Mouse (Mus musculus): Measurements from ENCODE around the gene Larp4b. TPM values are rescaled to one million over a fixed set of nuclear protein-coding genes. Genes with fewer than 3 reads are reported as not detected.
A peak's percentile ranks its signal among the peaks of the same experiment; 100 is the strongest.

Gene Larp4b
- polyA plus RNA-seq, 1 experiment from 2014 or later = 30.3 TPM

DNA sequence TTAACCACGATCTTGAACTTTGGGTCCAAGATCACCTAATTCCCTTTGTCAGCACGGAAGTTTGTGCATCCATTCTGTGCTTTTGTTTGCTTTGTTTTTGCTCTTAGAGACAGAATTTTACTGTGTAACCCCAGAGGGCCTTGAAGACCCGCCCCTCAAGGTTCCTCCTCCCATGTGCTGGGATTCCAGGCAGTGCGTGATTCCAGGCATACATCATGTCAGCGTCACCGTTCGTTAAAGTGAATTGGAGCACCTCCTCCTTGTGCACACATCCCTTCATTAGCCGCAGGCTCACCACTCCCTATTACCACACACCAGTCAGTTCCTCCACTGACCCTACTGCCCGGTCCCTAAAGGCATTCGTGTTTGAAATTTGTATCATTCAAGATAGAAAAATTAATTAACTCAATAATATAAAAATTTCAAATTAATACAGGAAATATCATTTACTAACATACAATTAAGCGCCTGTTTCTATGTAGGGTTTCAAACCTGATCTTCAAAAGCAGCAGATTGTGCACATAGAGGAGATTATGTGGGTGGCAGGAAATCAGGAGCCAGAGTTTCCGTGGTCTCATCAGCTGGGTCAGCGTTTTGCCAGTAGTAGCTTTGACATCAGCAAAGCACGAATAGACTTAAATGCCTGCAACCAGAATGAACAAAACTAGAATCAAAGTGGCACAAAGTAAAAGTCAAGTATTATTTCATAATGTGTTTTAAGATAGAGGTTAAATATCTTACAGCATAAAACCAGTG, 11.4 kb upstream of the Larp4b start:
- WGBS = 69% methylated on average over 14 of the region's 14 CpGs
- no peaks in the 10 kb centered on the region for H3K27me3 ChIP-seq
- no peaks in the 10 kb centered on the region for H3K36me3 ChIP-seq
- no peaks in the 10 kb centered on the region for H3K4me1 ChIP-seq
- H3K9me3 ChIP-seq = no peaks in the 10 kb centered on the region
- H3K27ac ChIP-seq = no peak overlapping the region
- H3K4me3 ChIP-seq = no peak overlapping the region
- no peak for ATAC-seq (ENCODE audit: insufficient number of reproducible peaks, low FRiP score, low TSS enrichment, low read depth)
- H3K4me2 ChIP-seq = no peak overlapping the region
- H3K9ac ChIP-seq = no peak overlapping the region

DNA sequence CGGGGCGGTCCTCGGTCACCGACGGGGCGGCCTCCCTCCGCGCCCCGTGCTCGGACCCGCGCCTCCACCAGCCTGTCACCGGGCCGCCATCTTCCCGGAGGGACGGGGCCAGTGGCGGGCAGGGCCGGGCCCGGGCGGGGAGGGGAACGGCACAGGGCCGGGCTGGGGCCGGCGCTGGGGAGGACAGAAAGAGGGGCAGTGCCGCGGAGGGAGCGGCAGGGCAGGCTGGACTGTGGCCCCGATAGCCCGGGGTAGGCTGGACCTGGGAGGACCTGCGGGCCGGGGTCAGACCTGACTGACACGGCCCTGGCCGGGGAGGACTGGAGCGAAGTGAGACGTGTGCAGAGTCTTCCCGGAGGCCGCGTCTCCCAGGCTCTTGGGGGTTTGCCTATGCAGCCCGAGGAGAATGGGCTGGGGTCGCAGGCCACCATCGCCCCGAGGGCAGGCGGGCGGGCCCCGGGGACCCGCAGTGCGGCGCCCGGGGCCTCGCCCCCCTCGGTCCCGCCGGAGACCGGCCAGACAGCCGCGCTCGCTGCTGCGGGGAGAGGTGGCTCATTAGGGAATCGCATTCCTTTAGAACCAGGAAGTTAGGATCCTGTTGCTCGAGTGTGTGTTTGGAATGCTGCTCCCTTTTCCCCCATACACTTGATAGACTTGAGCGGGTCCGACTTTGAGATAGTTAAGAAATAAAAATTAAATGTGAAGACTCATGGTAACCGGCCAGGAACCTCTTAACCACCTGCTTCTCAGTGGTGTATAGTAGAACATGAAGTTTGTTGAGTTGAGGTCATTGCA, 702 bp downstream of the Larp4b start:
- WGBS = under 1% methylated on average over 54 of the region's 63 CpGs
- H3K4me2 ChIP-seq = peak overlapping the region; percentile 90
- peaks cover 12% of the 10 kb centered on the region; the same call in 1 of the 2 replicates for H3K4me1 ChIP-seq
- no peaks in the 10 kb centered on the region for H3K9me3 ChIP-seq
- H3K27ac ChIP-seq = peak overlapping the region; percentile 96
- H3K27me3 ChIP-seq = no peaks in the 10 kb centered on the region
- ATAC-seq (ENCODE audit: insufficient number of reproducible peaks, low FRiP score, low TSS enrichment, low read depth) = peak; percentile 35; the same call in 1 of the 2 replicates
- peak overlapping the region; percentile 95 for H3K9ac ChIP-seq
- H3K4me3 ChIP-seq = peak overlapping the region; percentile 96
- no peaks in the 10 kb centered on the region for H3K36me3 ChIP-seq

DNA sequence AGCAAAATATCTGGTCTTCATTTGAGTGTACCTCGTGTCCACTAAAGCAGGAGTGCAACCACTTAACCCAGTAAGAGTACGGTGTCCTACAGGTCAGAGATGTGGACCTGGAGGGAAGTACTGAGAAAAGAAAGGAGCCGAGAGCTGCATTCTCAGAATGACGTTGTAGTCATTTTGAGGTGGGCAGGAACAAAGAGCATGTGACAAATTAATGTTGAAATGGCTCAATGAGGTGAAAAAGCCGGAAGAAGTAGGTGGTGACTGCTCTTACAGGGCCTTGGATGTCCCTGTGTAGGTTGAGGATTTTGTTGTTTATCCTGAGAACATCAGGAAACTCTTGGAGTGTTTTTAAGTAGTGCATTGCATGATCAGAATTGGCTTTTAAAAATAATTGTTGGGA, 5.6 kb downstream of the Larp4b start:
- ATAC-seq (ENCODE audit: insufficient number of reproducible peaks, low FRiP score, low TSS enrichment, low read depth) = no peak
- Histone ChIP-seq H3K4me3 (no peak overlapping the region), H3K27me3 (no peaks in the 10 kb centered on the region), H3K4me1 (peaks cover 12% of the 10 kb centered on the region; the same call in 1 of the 2 replicates), H3K36me3 (no peaks in the 10 kb centered on the region), H3K9ac (no peak overlapping the region), H3K9me3 (no peaks in the 10 kb centered on the region), H3K4me2 (no peak overlapping the region), H3K27ac (no peak overlapping the region)
- WGBS = 74% methylated on average over 5 of the region's 5 CpGs

DNA sequence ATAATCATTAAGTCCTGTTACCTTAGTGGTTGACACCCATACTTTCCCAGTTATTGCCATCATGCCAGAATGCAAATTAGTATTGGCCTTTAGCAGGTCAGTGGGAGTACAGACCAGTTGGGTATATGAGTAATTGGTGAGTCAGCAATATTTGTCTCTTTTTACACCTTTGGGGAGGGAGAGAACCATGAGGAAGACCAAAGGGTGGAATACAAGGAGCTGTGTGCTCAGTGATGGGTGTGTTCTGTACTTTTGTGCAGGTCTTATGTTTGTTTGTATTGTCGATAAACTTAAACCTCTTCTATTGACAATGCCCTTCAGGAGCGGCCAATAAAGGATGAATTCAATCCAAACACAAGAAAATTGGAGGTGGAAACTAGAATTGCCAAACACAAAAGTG, 6.8 kb downstream of the Larp4b start:
- H3K4me1 ChIP-seq = 0 out of 2 replicates have a peak, but pooled peaks cover 7% of the 10 kb centered on the region
- no peak overlapping the region for H3K27ac ChIP-seq
- no peak overlapping the region for H3K4me3 ChIP-seq
- no peaks in the 10 kb centered on the region for H3K9me3 ChIP-seq
- 92% methylated on average over 2 of the region's 2 CpGs for WGBS
- no peaks in the 10 kb centered on the region for H3K27me3 ChIP-seq
- no peak overlapping the region for H3K9ac ChIP-seq
- H3K36me3 ChIP-seq = no peaks in the 10 kb centered on the region
- H3K4me2 ChIP-seq = no peak overlapping the region
- no peak for ATAC-seq (ENCODE audit: insufficient number of reproducible peaks, low FRiP score, low TSS enrichment, low read depth)

DNA sequence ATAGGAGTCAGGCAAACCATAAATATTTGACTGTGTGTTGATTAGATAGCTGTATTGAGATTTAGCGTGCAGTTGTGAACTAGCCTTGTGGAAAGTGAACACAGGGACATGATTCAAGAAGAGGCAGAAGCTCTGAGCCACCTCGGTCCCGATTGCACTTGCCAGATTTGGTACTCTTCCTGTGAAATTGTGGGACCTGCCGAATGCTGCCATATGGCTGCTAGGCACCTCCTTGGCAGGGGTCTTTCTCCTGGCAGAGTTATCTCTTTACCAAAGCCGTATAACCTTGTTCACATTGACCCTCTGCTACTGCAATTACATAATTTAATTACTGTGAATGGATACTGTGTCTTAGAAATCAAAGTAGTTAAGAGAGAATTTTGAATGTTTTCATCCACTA, 12.6 kb downstream of the Larp4b start:
- WGBS = 81% methylated on average over 5 of the region's 5 CpGs
- Histone ChIP-seq H3K27ac (no peak overlapping the region), H3K9ac (no peak overlapping the region), H3K27me3 (no peaks in the 10 kb centered on the region), H3K36me3 (no peaks in the 10 kb centered on the region), H3K4me3 (no peak overlapping the region), H3K4me1 (0 out of 2 replicates have a peak, but pooled peaks cover 8% of the 10 kb centered on the region), H3K4me2 (no peak overlapping the region), H3K9me3 (no peaks in the 10 kb centered on the region)
- no peak for ATAC-seq (ENCODE audit: insufficient number of reproducible peaks, low FRiP score, low TSS enrichment, low read depth)

DNA sequence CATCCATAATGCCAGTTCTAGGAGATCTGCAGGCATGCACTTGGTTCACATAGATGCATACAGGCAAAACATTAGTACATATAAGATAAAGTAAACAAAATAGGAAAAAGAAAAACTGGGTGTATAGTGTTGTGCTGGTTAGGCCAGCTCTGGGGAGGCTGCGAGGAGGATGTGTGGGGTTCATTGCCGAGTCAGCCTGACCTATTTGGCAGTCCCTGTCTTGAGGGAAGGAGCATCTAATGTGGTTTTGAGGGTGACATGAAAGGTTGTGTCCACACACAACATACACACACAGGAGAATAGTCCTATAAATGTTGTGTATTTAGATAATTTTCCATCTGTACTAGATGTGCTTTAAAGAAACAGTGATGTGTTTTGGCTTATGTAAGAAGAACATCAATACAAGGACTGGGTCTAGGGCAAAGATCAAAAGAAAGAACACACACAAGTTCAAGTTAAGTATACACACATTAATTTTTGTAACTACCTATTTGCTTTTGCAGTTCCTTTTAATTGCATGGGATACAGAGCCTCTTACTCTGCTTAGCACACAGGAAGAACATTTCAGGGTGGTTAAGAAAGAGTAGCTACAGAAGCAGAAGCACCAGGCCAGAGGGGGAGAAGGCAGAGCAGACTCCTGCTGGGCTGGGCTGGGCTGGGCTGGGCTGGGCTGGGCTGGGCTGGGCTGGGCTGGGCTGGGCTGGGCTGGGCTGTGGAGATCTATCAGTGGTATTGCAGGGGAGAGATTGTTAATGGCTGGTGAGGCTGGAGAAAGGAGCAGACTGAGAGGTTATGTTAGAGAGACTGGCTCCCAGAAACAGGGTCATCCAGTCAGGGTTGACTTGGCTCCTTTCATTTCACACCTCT, 13.5 kb downstream of the Larp4b start:
- ATAC-seq (ENCODE audit: insufficient number of reproducible peaks, low FRiP score, low TSS enrichment, low read depth) = no peak
- Histone ChIP-seq H3K9me3 (no peaks in the 10 kb centered on the region), H3K9ac (no peak overlapping the region), H3K36me3 (no peaks in the 10 kb centered on the region), H3K27ac (no peak overlapping the region), H3K27me3 (no peaks in the 10 kb centered on the region), H3K4me1 (0 out of 2 replicates have a peak, but pooled peaks cover 8% of the 10 kb centered on the region), H3K4me2 (no peak overlapping the region), H3K4me3 (no peak overlapping the region)
- 73% methylated on average over 2 of the region's 2 CpGs for WGBS

DNA sequence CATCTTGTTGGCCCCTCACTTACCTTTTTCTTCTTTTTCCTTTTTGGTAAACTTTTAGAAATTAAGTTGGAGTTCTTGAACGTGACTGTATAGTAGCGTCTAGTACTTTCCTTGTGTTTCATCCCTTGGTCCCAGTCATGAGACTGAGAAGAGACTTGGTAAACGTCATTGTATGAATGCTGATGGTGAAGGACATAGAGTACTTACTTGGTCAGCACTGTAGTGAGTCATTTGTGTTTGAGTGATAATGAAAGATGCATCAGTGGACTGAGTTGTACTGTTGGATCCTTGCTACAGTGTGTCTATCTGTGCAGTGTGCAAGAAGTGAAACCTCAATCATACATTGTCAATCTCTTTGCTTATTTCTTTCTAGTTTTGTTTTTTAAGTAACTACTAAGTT, 20.1 kb downstream of the Larp4b start:
- Histone ChIP-seq H3K4me1 (no peaks in the 10 kb centered on the region), H3K36me3 (no peaks in the 10 kb centered on the region), H3K4me2 (no peak overlapping the region), H3K27ac (no peak overlapping the region), H3K27me3 (no peaks in the 10 kb centered on the region), H3K4me3 (no peak overlapping the region), H3K9ac (no peak overlapping the region), H3K9me3 (no peaks in the 10 kb centered on the region)
- 92% methylated on average over 3 of the region's 3 CpGs for WGBS
- no peak for ATAC-seq (ENCODE audit: insufficient number of reproducible peaks, low FRiP score, low TSS enrichment, low read depth)

DNA sequence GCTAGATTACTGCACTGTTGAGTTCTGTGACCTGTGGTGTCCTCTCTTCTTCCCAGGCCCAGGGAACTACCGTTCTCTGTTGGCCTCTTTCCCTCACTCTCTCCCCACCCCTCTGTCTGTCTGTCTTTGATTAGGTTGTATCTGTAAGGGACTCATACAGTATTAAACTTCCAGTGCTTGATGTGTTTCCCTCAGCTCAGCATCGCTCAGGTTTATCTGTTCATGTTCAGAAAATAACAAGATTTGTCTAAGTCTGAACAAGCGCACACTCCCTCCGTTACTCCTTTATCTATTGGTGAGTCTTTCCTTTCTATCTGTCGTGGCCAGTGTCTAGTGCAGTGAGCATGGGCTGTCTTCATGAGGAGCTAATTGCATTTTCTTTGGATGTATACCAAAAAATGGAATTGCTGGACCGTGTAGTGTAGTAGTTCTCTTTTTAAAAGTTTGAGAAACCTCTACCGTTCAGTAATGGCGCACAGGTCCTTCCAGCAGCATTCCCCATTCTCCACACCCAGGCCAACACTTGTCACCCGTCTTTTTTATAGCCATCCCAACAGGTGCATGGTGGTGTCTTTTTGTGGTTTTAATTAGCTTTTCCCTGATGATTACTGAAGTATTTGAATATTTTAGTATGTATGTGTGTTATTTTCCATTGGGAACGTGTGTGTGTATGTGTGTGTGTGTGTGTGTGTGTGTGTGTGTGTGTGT, 27.3 kb downstream of the Larp4b start:
- Histone ChIP-seq H3K27ac (no peak overlapping the region), H3K36me3 (peaks cover 33% of the 10 kb centered on the region), H3K4me2 (no peak overlapping the region), H3K9me3 (no peaks in the 10 kb centered on the region), H3K27me3 (no peaks in the 10 kb centered on the region), H3K4me3 (no peak overlapping the region), H3K9ac (no peak overlapping the region), H3K4me1 (no peaks in the 10 kb centered on the region)
- 80% methylated on average over 10 of the region's 10 CpGs for WGBS
- ATAC-seq (ENCODE audit: insufficient number of reproducible peaks, low FRiP score, low TSS enrichment, low read depth) = no peak

DNA sequence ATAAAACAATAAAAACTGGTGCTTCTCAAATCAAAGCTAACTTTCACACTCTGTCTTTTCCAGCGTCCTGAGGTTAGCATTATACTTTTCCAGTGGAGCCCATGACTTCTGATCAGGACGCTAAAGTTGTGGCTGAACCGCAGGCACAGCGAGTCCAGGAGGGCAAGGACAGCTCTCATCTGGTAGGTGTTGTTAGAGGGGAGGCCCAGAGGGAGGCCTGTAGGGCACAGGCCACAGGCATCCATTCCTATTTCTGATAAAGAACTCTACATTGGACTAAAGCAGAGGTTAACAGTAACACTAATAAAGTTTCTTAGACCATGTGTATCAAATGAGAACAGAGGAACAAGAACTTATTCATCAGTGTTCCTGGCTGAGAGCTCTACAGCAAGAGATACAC, 28.4 kb downstream of the Larp4b start:
- no peak for ATAC-seq (ENCODE audit: insufficient number of reproducible peaks, low FRiP score, low TSS enrichment, low read depth)

DNA sequence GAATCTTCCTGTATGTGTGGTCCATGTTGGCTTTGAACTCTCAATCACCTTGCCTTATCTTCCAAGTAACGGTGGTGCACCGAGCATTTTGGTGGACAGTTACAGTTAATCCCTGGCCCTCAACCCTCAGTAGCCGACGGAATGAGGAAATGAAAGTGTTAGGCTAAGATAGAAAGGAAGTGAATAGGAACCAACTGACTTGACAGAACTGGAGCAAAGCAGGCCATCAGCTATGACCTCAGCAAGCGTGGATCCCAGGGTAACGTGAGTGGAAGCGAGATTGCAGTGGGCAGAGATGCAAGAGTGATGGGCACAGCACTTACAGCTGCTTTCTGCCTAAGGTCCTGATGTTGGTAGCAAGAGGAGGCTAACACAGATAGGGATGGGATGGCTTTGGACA, 31.5 kb downstream of the Larp4b start:
- H3K4me1 ChIP-seq = no peaks in the 10 kb centered on the region
- no peak overlapping the region for H3K4me2 ChIP-seq
- ATAC-seq (ENCODE audit: insufficient number of reproducible peaks, low FRiP score, low TSS enrichment, low read depth) = no peak
- H3K9me3 ChIP-seq = no peaks in the 10 kb centered on the region
- H3K9ac ChIP-seq = no peak overlapping the region
- 93% methylated on average over 7 of the region's 7 CpGs for WGBS
- H3K4me3 ChIP-seq = no peak overlapping the region
- H3K36me3 ChIP-seq = peaks cover 57% of the 10 kb centered on the region
- H3K27ac ChIP-seq = no peak overlapping the region
- H3K27me3 ChIP-seq = no peaks in the 10 kb centered on the region

More for the DNA sequence above, 28.4 kb downstream of the Larp4b start:
- Histone ChIP-seq H3K4me1 (no peaks in the 10 kb centered on the region), H3K36me3 (peaks cover 37% of the 10 kb centered on the region), H3K27ac (no peak overlapping the region), H3K27me3 (no peaks in the 10 kb centered on the region), H3K9me3 (no peaks in the 10 kb centered on the region), H3K4me2 (no peak overlapping the region), H3K9ac (no peak overlapping the region), H3K4me3 (no peak overlapping the region)
- 88% methylated on average over 4 of the region's 4 CpGs for WGBS

DNA sequence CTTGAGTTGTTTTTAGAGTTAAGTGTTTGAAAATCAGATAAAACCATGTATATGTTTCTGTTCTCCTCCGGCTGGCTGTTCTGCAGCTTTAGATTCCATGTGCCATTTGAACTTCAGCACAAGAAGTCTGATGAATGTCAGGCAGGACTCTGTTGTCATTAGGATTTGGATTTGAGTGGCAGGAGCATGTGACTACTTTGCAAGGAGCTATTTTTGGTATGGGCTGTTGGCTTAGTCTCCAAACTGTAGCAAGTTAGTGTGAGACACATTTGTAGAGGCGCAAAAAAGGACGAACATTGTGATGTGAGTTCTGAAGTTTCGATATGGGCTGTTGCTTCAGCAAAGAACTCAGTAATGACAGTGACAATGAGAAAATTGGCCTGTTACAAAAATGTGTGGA, 34.0 kb downstream of the Larp4b start:
- ATAC-seq (ENCODE audit: insufficient number of reproducible peaks, low FRiP score, low TSS enrichment, low read depth) = no peak
- Histone ChIP-seq H3K9me3 (no peaks in the 10 kb centered on the region), H3K4me2 (no peak overlapping the region), H3K4me1 (no peaks in the 10 kb centered on the region), H3K27ac (no peak overlapping the region), H3K36me3 (peaks cover 61% of the 10 kb centered on the region), H3K4me3 (no peak overlapping the region), H3K27me3 (no peaks in the 10 kb centered on the region), H3K9ac (no peak overlapping the region)
- WGBS = 91% methylated on average over 4 of the region's 4 CpGs

Data from limb, embryonic 15.5 days (tissue).